Mouse (Mus musculus): ENCODE data around the gene Pkd1l3.

The Pkd1l3 gene

DNA sequence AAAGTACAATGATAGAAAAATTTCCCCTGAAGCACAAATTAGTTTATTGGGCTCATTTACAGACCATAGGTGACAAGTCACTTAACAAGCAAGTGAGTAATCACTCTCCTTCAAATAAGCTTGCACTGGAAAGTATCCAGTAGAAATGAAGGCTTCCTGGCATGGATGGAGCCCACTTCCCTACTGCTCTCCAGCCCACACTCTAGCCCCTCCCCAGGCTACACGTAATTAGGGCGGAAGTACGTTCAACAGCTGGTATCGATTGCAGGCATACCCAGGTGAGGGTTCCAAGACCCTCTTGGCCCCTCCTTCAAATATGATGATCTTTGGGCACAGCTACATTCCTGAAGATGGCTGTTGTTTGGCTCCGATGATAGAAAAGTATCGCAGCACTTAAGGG, 79.8 kb downstream of the Pkd1l3 start:
- in situ Hi-C loops (cut with MboI, MseI), result loop anchor here (10.0 kb wide), 1 partner anchor 91 kb away; no protein-coding TSS in a partner anchor

DNA sequence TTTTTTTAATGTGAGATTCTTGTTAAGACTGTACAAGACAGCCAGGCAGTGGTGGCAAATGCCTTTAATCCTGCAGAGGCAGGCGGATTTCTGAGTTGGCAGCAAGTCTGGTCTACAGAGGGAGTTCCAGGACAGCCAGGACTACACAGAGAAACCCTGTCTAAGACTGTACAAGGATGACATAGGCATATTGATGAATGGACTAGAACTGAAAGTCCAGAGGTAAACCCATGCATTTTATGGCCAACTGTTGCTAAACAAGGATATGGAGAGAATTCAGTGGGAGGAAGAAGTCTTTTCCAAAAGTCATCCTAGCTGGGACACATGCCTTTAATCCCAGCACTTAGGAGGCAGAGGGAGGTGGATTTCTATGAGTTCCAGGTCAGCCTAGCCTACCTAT, 83.4 kb downstream of the Pkd1l3 start:
- in situ Hi-C loops (cut with MboI, MseI), result loop anchor here (10.0 kb wide), 1 partner anchor 87 kb away; no protein-coding TSS in a partner anchor

DNA sequence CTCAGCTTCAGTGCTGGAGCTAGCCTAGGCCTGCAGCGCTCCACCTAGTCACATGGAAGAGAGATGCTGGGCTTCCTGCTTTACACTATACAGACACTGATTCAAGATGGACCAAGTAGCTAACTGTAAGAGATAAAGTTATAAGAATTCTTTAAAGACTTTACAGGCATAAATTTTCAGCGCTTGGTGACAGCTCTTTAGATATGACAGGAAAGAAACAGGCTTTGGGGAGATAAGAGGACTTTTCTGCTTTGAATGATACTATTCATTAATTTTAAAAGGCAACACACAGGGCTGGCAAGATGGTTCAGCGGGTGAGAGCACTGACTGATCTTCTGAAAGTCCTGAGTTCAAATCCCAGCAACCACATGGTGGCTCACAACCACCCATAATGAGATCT, 84.2 kb downstream of the Pkd1l3 start:
- in situ Hi-C loops (cut with MboI, MseI), result loop anchor here (10.0 kb wide), 1 partner anchor 86 kb away; no protein-coding TSS in a partner anchor

DNA sequence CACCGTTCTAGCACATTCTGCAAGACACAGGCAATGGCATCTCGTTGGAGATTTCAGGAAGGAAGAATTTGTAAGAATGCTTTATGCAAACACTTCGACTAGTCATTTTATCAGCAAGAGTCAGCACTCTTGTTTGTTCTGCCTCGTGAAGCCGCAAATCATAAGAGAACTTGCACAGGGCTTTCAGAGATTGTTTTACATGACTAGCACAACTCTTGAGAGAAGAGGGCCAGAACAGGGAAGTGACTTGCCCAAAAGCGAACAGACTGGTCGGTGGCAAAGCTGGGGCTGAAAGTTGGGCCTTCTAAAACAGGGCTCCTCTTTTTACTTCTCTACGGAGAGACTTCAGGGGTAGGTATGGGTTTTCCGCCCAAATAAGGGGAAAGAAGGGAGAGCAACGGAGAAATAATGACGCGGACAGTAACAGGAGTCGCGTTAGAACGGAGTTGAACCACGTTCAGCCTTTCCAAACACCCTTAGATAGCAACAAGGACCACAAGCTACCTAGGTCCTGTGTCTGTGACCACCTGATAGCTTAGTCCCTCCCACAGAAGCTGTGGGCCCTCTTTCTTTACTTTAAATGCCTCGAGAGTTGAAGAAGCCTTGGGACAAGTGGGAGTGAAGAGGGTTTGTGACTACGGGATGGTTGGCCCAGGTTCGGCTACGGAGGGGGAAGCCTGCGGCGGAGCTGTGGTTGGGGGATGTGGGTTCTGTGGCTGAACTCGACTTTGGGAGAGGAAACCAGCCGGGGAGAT, 90.4 kb downstream of the Pkd1l3 start:
- in situ Hi-C loops (cut with MboI, MseI), result no loop called here

DNA sequence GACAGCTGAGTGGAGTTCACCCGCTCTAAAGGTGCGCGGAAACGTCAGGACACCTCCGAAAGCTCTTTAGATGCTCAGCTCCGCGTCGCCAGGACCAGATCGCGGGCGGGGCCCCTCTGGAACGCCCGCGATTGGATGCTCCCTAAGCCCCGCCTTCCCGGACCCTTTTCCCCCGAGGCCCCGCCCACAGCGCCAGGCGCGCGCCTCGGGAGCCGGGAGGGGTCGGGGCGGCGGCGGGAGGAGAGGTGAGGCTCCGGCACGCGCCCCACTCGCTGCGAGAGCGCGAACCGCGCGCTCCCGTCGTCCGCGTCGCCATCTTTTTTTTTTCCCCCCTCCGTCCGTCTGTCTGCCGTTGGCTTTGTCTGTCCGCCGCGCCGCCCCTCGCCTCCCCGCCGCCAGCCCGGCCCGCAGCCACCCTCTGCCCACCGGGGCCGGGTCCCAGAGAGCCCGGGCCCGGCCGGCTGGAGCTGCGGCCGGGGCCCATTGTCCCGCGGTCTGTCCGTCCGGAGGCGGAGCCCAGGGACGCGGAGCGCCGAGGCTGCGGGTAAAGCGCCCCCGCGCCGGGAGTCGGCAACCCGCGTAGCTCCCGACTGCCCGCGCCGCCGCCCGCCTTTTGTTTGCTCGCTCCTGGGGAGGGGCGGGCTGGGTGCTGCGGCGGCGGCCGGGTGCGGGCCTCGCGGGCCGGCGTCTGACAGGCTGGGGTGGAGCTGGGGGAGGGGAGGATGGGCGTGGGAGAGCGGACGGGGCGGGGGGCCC, 91.2 kb downstream of the Pkd1l3 start, which contains the start of gene Zfp821:
Gene Zfp821, plus strand, starts transcription at position 227 of the 756 bp plus-strand sequence.
- in situ Hi-C loops (cut with MboI, MseI), result no loop called here

DNA sequence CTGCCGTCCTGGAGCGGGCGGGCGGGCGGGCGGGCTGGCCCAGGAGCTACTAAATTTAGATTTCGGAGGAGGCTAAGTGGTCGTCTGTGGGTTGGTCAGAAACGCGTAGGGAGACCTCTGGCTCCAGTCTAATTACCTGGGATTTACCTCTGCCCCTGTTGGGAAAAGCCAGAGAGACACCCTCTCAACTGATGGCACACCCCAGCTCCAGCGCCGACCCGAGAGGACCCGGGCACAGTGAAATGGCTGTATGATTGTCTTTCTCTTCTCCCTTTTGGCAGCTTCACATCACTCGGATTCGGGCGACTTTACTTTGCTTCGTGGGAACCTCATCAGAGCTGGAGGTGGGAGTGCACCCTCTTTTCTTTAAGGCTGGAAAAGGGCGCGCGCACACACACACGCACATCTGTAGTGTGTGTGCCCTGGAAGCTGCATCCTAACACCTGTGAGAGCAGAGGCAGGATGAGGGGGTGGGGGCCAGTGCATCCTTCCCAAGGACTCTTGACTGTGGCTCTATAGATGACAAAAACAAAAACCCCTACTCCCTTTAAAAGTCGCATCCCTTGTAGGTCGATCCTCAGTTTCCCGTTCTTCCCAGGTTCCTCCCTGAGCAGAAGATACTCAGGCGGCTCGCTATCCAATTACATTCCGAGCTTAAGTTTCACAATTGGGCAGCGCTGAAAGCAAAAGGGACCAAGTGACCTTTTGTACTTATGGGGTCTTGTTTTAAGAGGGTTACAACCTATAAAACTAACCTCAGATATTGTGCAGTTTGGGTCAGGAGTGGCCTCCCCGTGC, 92.0 kb downstream of the Pkd1l3 start:
- in situ Hi-C loops (cut with MboI, MseI), result no loop called here

DNA sequence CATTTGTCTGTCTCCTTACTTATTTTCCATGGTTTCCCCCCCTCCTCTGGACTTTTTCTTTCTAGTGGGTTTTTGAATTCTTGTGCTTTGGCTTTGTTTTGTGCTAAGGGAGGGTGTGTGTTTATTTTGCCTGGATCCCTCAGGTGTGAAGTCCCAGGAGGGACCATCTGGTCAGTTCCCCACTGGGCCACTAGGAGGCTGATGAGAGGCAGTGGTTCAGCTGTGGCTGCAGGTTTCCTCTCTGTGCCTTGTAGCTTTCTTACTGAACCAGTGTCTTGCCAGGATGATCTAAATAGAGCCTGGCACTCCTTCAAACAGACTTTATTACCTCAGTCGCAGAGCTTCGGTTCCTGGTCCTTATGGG, 92.5 kb downstream of the Pkd1l3 start:
- in situ Hi-C loops (cut with MboI, MseI), result no loop called here

DNA sequence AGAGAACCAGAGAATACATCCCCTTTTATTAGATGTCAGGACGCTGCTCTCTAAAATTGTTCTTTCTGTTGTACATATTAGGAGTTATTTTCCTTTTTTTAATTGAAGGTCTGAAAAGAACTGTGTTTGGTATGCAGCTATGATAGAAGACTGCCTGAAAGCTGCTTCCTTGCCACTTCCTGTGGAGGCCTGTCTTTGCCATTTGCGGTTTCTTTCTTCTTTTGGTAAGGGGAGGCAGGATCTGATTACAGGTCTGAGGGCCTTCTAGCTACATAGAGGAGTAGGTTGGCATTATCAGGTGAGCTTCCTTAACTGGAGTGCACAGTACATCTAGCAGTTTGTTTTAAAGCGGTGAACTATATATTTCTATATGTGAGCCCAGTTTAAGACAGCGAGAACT, 93.6 kb downstream of the Pkd1l3 start:
- in situ Hi-C loops (cut with MboI, MseI), result no loop called here

DNA sequence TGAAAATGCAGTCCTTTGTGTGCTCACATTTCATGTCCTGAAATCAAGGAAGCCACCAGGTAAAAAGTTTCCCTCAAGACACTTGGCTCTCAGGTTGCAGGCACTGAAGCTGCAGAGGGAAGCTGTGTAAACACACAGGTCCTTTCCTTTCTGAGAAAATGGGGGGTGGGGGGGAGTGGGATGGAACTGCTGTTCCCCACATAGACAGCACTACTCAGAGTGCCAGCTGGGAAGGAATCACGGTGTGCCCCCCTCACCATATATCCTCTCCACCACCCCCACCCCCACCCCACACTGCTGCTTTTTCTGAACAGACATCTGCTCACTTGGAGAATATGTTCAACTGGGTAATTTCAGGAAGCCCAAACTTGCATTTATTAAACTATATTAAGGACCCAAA, 98.2 kb downstream of the Pkd1l3 start:
- in situ Hi-C loops (cut with MboI, MseI), result no loop called here

DNA sequence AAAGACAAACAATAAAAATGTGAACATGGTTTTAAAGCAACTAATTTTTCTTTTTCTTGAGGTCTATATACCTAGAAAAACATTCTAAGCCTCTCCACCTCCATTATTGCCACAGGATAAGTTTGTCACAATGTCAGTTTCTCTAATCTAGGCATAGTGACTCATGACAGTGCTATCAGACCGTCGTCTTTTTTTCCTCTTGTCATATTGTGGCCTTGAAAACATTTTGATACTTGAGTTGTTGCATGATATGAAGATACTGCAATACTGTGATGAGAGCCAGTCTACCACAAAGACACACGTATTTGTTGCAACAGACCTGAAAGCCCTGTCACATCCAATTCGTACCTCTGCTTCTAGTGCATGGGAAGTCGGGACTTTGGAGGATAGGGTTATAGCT, 100.6 kb downstream of the Pkd1l3 start:
- in situ Hi-C loops (cut with MboI, MseI), result loop anchor here (5.0 kb wide), 1 partner anchor 52 kb away; no protein-coding TSS in a partner anchor

Measured in T-helper 1 cell (primary cell).